Mouse (Mus musculus) forebrain, embryonic 14.5 days (tissue): Measurements from ENCODE around the gene C5ar1. TPM values are rescaled to one million over a fixed set of nuclear protein-coding genes. Genes with fewer than 3 reads are reported as not detected.
"Not testable (repeated sequence)": the region's sequence is repeated elsewhere in the genome, so short reads cannot be mapped to it uniquely, and the experiment has no call there.

Source experiments
- ATAC-seq: fragments of 200-750 bp; cut with Nextera tagmentation; 2 replicates; pipeline ENCODE4 v1.8.0; 2017; ENCODE audit warnings: mild to moderate bottlenecking, moderate library complexity
- DNase-seq: peaks from one replicate; pipeline ENCODE4 v3.0.0-alpha.2; 2015; ENCODE audit warnings: low spot score
- H3K27ac ChIP-seq: fragments of 300-500 bp; sonication (generic); 2 replicates; pipeline ENCODE4 v1.5.1; 2014; ENCODE audit warnings: low read depth, mild to moderate bottlenecking, control low read depth, low read length, moderate library complexity
- H3K27me3 ChIP-seq: fragments of 300-500 bp; sonication (generic); replicated peaks from 2 replicates; pipeline ENCODE4 v1.6.1; 2014; ENCODE audit warnings: low read length, control low read depth, mixed read lengths; ENCODE audit not compliant: control insufficient read depth, insufficient read depth
- H3K36me3 ChIP-seq: fragments of 300-500 bp; sonication (generic); 2 replicates; pipeline ENCODE4 v1.6.1; 2014; ENCODE audit warnings: low read length, control low read depth; ENCODE audit not compliant: control insufficient read depth, insufficient read depth
- H3K4me1 ChIP-seq: fragments of 300-500 bp; sonication (generic); 2 replicates; pipeline ENCODE4 v1.6.1; 2014; ENCODE audit warnings: antibody characterized with exemption, low read length, control low read depth; ENCODE audit not compliant: control insufficient read depth, insufficient read depth
- H3K4me2 ChIP-seq: fragments of 300-500 bp; sonication (generic); 2 replicates; pipeline ENCODE4 v1.6.1; 2014; ENCODE audit warnings: mild to moderate bottlenecking, control low read depth, low read length
- H3K4me3 ChIP-seq: fragments of 300-500 bp; sonication (generic); 2 replicates; pipeline ENCODE4 v1.5.1; 2014; ENCODE audit warnings: low read depth, low read length, control low read depth
- H3K9ac ChIP-seq: fragments of 300-500 bp; sonication (generic); 2 replicates; pipeline ENCODE4 v1.6.1; 2014; ENCODE audit warnings: mild to moderate bottlenecking, low read length, control low read depth, moderate library complexity
- H3K9me3 ChIP-seq: fragments of 300-500 bp; sonication (generic); replicated peaks from 2 replicates; pipeline ENCODE4 v1.6.1; 2016; ENCODE audit warnings: low read length, control low read depth, mixed read lengths; ENCODE audit not compliant: control insufficient read depth
- WGBS: fragments of 180-500 bp; shearing (Covaris S2); extraction: QIAGEN DNeasy Blood & Tissue Kit; methylation state at CpG from one replicate; pipeline ENCODE4 v1.1.7; 2014; 5-methylcytosine and 5-hydroxymethylcytosine counted together
- polyA plus RNA-seq: library from polyadenylated mRNA; unstranded; fragments of >200 nt; fragmentation: Nextera tagmentation; extraction: Ambion mirVana; gene quantifications from 2 replicates; pipeline ENCODE4 v1.2.1, GENCODE M21; 2014

The C5ar1 gene
- polyA plus RNA-seq, 1 experiment from 2014 or later = 1.3 TPM

DNA sequence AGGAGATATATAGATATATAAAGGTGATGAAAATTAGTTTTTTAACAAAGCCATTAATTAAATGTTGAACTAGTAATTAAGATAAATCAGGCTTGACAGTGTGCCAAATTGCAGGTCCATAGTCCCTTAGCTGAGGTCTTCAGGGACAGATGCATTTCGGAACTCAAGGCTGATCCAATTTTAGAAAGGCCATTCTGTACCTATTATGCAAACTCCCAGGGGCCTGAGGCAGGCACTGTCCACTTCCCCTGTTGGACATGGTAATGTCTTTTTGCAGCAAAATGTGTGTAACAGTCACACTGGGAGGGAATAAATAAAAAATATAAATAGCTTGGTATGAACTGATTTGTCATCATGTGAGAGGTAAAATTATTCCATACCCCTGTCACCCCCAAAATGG lies 11.8 kb upstream of the C5ar1 start:
- no peak for DNase-seq
- 77% methylated on average over 1 of the region's 1 CpGs for WGBS
- no peak for ATAC-seq

GRCm38 (mm10) chr7:16266593-16266992 lies 7.3 kb upstream of the C5ar1 start:
- not testable (repeated sequence) for H3K4me1 ChIP-seq, H3K27ac ChIP-seq, H3K9me3 ChIP-seq, DNase-seq, H3K27me3 ChIP-seq, ATAC-seq, H3K36me3 ChIP-seq, H3K4me2 ChIP-seq, H3K9ac ChIP-seq, H3K4me3 ChIP-seq
- 86% methylated on average over 7 of the region's 7 CpGs for WGBS

More for the DNA sequence above, 11.8 kb upstream of the C5ar1 start:
- no peaks in the 10 kb centered on the region for H3K27me3 ChIP-seq
- no peak overlapping the region for H3K27ac ChIP-seq
- H3K9me3 ChIP-seq = no peaks in the 10 kb centered on the region
- no peak overlapping the region for H3K4me2 ChIP-seq
- peaks cover 12% of the 10 kb centered on the region; the same call in 1 of the 2 replicates for H3K4me1 ChIP-seq
- H3K4me3 ChIP-seq = no peak overlapping the region
- H3K9ac ChIP-seq = no peak overlapping the region
- peaks cover 11% of the 10 kb centered on the region for H3K36me3 ChIP-seq

DNA sequence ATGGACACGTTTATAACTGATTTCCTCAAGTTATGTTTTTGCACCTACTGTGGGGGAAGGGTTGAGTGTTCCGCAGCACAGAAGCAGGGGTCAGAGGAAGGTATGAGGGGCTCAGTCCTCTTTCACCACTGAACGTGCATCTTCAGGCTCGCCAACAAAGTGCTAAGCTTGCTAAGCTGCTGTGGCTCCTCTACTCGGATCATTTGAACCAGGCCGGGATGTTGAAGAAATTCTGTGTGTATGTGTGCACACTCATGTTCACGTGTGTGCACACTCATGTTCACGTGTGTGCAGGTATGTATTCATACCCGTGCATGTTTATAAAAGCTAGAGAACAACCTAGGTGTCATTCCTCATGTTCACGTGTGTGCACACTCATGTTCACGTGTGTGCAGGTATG lies 6.5 kb upstream of the C5ar1 start:
- H3K9me3 ChIP-seq = no peaks in the 10 kb centered on the region
- H3K4me2 ChIP-seq = no peak overlapping the region
- H3K4me3 ChIP-seq = no peak overlapping the region
- no peaks in the 10 kb centered on the region for H3K27me3 ChIP-seq
- no peak for ATAC-seq
- H3K27ac ChIP-seq = no peak overlapping the region
- H3K36me3 ChIP-seq = no peaks in the 10 kb centered on the region
- 87% methylated on average over 11 of the region's 11 CpGs for WGBS
- no peak overlapping the region for H3K9ac ChIP-seq
- H3K4me1 ChIP-seq = no peaks in the 10 kb centered on the region
- no peak for DNase-seq

DNA sequence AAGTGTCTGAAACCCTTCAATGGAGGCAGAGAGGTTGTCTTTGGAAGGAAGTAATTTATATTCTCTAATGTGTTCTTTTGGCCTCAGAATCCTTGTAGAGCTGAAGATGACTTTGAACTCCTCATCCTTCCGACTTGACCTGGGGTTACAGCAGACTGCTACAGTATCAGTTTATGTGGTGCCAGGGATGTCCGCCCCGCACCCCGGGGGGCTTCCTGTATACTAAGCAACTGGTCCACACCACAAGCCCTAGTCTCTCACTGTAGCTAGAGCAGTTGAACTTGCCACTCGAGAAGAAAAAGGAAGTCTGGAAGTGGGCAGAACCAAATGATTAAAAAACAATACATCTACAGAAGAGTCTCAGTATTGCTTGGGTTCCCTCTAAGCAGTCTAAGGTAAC lies 4.5 kb upstream of the C5ar1 start:
- no peaks in the 10 kb centered on the region for H3K4me1 ChIP-seq
- no peaks in the 10 kb centered on the region for H3K27me3 ChIP-seq
- no peak for ATAC-seq
- no peak overlapping the region for H3K4me2 ChIP-seq
- H3K9ac ChIP-seq = no peak overlapping the region
- DNase-seq = no peak
- H3K36me3 ChIP-seq = no peaks in the 10 kb centered on the region
- H3K9me3 ChIP-seq = no peaks in the 10 kb centered on the region
- H3K4me3 ChIP-seq = no peak overlapping the region
- WGBS = 86% methylated on average over 5 of the region's 5 CpGs
- H3K27ac ChIP-seq = no peak overlapping the region

- H3K9ac ChIP-seq = no peak overlapping the region
- H3K9me3 ChIP-seq = no peaks in the 10 kb centered on the region
- peak; percentile 88 for DNase-seq
Measured at GRCm38 (mm10) chr7:16263015-16263787, 3.9 kb upstream of the C5ar1 start.

GRCm38 (mm10) chr7:16261097-16261496 lies 1.8 kb upstream of the C5ar1 start:
- no peak for DNase-seq
- Histone ChIP-seq H3K9ac (no peak overlapping the region), H3K4me2 (no peak overlapping the region), H3K36me3 (no peaks in the 10 kb centered on the region), H3K27ac (no peak overlapping the region), H3K4me1 (no peaks in the 10 kb centered on the region), H3K27me3 (no peaks in the 10 kb centered on the region), H3K9me3 (no peaks in the 10 kb centered on the region), H3K4me3 (no peak overlapping the region)
- WGBS = 78% methylated on average over 1 of the region's 1 CpGs
- ATAC-seq = no peak

More at GRCm38 (mm10) chr7:16263015-16263787, 3.9 kb upstream of the C5ar1 start:
- WGBS = 27% methylated on average over 8 of the region's 8 CpGs
- Histone ChIP-seq H3K4me2 (no peak overlapping the region), H3K27ac (no peak overlapping the region), H3K4me3 (no peak overlapping the region), H3K4me1 (no peaks in the 10 kb centered on the region), H3K36me3 (no peaks in the 10 kb centered on the region), H3K27me3 (no peaks in the 10 kb centered on the region)
- no peak for ATAC-seq

DNA sequence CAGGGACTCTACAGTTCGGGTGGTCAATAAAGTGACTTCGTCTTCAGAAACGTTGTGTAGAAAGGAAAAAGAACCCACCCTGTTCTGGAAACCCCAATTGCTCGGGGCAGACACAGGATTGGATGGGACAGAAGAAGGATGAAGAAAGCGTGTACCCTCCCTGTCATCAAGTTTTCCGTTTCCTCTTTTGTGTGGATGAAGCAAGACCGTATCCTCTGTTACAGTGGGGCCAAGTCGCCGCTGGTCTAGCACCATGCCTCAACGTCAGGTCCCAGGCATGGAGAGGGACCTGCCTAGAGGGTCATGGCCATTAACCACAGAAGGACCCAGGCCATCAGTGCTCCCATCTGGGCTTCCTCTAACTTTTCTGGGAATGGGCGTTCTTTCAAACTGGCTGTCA lies 1.5 kb downstream of the C5ar1 start:
- WGBS = 89% methylated on average over 11 of the region's 11 CpGs
- no peak overlapping the region for H3K27ac ChIP-seq
- H3K4me1 ChIP-seq = no peaks in the 10 kb centered on the region

GRCm38 (mm10) chr7:16255963-16256362 lies 3.4 kb downstream of the C5ar1 start:
- H3K4me2 ChIP-seq, H3K27ac ChIP-seq, H3K27me3 ChIP-seq, H3K9ac ChIP-seq, H3K9me3 ChIP-seq, DNase-seq, H3K4me3 ChIP-seq, H3K4me1 ChIP-seq, H3K36me3 ChIP-seq, ATAC-seq: not testable (repeated sequence)
- 90% methylated on average over 4 of the region's 4 CpGs for WGBS

More for the DNA sequence above, 1.5 kb downstream of the C5ar1 start:
- Histone ChIP-seq H3K4me2 (no peak overlapping the region), H3K4me3 (no peak overlapping the region), H3K9me3 (no peaks in the 10 kb centered on the region), H3K9ac (no peak overlapping the region), H3K27me3 (no peaks in the 10 kb centered on the region), H3K36me3 (no peaks in the 10 kb centered on the region)
- no peak for ATAC-seq
- no peak for DNase-seq

GRCm38 (mm10) chr7:16254195-16254594 lies 5.1 kb downstream of the C5ar1 start:
- WGBS = 71% methylated on average over 4 of the region's 4 CpGs

More at GRCm38 (mm10) chr7:16254195-16254594, 5.1 kb downstream of the C5ar1 start:
- no peaks in the 10 kb centered on the region for H3K9me3 ChIP-seq
- DNase-seq = no peak
- no peak overlapping the region for H3K27ac ChIP-seq
- H3K9ac ChIP-seq = no peak overlapping the region
- H3K27me3 ChIP-seq = no peaks in the 10 kb centered on the region
- ATAC-seq = no peak
- no peaks in the 10 kb centered on the region for H3K36me3 ChIP-seq
- no peak overlapping the region for H3K4me3 ChIP-seq
- H3K4me1 ChIP-seq = no peaks in the 10 kb centered on the region
- H3K4me2 ChIP-seq = no peak overlapping the region
